Mouse (Mus musculus) left cerebral cortex, postnatal 14 days (tissue): Measurements from ENCODE around the gene Mfap3l. TPM values are rescaled to one million over a fixed set of nuclear protein-coding genes. Genes with fewer than 3 reads are reported as not detected.
"Not testable (repeated sequence)": the region's sequence is repeated elsewhere in the genome, so short reads cannot be mapped to it uniquely, and the experiment has no call there.

Experiments used
- DNase-seq, 2 experiments: peaks; one replicate each; pipeline ENCODE4 v3.0.0; 2021 to 2022; ENCODE audit warnings: low spot score in 2 of 2, mixed read lengths in 1 of 2
- intact Hi-C: fragments of 180-260 bp; cut with DNase I; formaldehyde crosslinking; loops from one replicate; pipeline ENCODE4 v1.15.1; 2025
- long read RNA-seq, 2 experiments: library from polyadenylated mRNA; stranded (forward); transcript quantifications; one replicate each; pipeline ENCODE4 v2.0.0; 2021
- total RNA-seq, 2 experiments: library from RNA; stranded (reverse); gene quantifications; 2 replicates each; pipeline ENCODE4 v1.2.3; 2021

Mfap3l gene
- 10 to 100 TPM; 44.5 to 47.5 TPM for total RNA-seq
- long read RNA-seq, experiment 1, full-length matches to known transcripts: 10 of 13 reads
- long read RNA-seq, experiment 1, partial matches to known transcripts: 0 of 13 reads
- long read RNA-seq, experiment 1, other reads (novel, unspliced or antisense): 3 of 13 reads
- long read RNA-seq, experiment 2, full-length matches to known transcripts: 8 of 12 reads
- long read RNA-seq, experiment 2, partial matches to known transcripts: 0 of 12 reads
- long read RNA-seq, experiment 2, other reads (novel, unspliced or antisense): 4 of 12 reads

DNA sequence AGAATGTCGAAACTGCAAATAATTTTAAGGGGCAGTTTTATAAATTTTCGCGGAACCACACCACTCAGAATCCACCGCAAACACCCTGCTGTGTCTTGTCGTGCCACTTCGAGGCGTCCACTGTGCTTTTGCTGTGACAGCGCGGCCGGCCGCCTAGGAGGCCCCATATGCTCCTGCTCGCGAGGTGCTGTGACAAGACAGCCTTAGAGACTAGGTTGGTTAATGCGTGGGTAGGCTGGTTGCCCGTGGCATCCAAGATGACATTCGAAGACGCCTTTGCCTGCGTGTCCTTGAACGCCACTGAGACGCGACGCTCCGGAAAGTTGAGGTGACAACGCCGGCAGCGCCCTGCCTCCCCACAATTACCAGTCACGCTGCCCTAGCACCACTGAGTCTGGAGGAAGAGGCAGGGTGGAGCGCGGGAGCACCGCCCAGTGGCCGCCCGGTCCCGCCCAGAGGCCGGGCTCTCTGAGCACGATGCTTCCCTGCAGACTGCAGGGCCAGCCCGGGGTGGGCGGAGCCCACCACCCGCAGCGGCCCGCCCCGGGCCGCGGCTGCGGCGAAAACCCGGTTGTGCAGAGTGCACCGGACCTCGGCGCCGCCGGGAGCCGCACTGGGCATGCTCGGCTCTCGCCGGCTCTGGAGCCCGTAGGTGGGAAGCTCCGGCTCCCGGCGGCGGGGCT is at the start of gene Mfap3l:
Gene Mfap3l (plus strand): TSS at position 578 of the 683 bp plus-strand sequence.
- DNase-seq: peak; percentile 95
- intact Hi-C loops: loop anchor here (5.0 kb wide), 1 partner anchor 235 kb away; no protein-coding TSS in a partner anchor

DNA sequence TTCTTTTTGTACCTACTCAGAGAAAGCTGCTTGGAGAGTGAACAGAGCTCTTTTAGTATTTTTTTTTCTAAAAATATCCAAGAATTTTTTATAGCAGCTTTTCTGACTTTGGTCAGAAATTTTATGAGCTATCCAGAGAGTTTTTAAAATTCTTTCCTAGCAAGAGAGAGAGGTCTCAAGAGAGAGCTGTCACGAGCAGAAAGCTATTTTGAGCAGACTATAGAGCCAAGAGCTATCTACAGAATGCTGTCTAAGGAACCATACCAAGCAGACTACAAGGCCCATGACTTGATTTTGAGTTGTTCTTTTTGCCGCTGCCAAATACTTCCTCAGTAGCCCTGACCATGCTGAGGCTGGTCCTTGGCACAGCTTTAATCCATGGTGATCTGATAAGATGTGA is 49.3 kb upstream of the Mfap3l start:
- intact Hi-C loops: no loop called here
- peak in 1 of 2 experiments; percentile 4 for DNase-seq

- DNase-seq: not testable (repeated sequence)
- intact Hi-C loops: loop anchor here (5.0 kb wide), 1 partner anchor 84 kb away; the partner anchor contains the start of gene Aadat
Measured at GRCm38 (mm10) chr8:60591352-60592105, 41.1 kb upstream of the Mfap3l start.

- intact Hi-C loops: loop anchor here (5.0 kb wide), 1 partner anchor 87 kb away; the partner anchor contains the start of gene Aadat
- peak in 1 of 2 experiments; percentile 46 for DNase-seq
Measured at GRCm38 (mm10) chr8:60594761-60595160, 37.9 kb upstream of the Mfap3l start.

GRCm38 (mm10) chr8:60611580-60612111 is 21.0 kb upstream of the Mfap3l start:
- intact Hi-C loops: loop anchor here (10.0 kb wide), 1 partner anchor 107 kb away; the partner anchor contains the start of genes Aadat and Gm10283
- DNase-seq: no peak

GRCm38 (mm10) chr8:60616928-60617327 is 15.7 kb upstream of the Mfap3l start:
- DNase-seq: peak; percentile 39 to 63
- intact Hi-C loops: loop anchor here (1.0 to 10.0 kb wide), 3 partner anchors 112 to 375 kb away; partner anchors contain the start of genes Aadat, Gm10283 and Nek1

- no peak for DNase-seq
- intact Hi-C loops: no loop called here
Measured at GRCm38 (mm10) chr8:60621561-60621960, 11.1 kb upstream of the Mfap3l start.

DNA sequence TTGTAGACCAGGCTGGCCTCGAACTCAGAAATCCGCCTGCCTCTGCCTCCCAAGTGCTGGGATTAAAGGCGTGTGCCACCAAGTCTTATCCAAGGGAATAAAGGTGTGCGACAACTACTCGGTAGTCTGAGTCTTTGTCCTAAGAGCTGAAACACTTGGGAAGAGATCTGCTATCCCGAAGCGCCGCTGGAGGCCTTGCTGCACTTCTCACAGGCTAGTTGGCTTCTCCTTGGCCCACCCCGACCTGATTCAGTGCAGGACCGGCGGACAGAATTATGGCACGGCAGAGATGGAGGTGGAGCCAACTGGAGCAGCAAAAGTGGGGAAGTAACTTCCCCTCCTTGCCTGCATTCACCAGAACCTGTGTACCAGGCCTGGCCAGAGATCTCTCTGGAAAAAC is 10.6 kb upstream of the Mfap3l start:
- intact Hi-C loops: no loop called here
- DNase-seq: no peak

- intact Hi-C loops: no loop called here
- no peak for DNase-seq
Measured at GRCm38 (mm10) chr8:60623438-60623837, 9.2 kb upstream of the Mfap3l start.

DNA sequence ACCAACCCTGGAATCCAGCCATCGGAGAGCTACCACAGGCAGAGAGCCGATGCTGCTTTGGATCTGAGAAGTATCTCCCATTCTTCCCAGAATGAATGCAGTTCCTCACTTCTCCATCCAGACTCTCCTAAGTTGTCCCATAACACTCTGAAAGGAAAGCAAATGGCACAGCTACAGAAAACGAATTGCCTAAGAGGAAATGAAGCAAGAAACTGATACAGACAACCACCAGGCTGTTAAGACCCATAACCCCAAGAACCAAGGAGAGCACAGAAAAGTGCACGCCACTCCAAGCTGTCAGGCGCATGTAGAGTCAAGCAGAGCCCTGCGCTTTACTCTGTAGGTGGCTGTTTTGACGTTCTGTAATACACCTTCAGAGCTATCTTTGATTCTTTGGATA is 7.9 kb upstream of the Mfap3l start:
- intact Hi-C loops: no loop called here
- no peak for DNase-seq

DNA sequence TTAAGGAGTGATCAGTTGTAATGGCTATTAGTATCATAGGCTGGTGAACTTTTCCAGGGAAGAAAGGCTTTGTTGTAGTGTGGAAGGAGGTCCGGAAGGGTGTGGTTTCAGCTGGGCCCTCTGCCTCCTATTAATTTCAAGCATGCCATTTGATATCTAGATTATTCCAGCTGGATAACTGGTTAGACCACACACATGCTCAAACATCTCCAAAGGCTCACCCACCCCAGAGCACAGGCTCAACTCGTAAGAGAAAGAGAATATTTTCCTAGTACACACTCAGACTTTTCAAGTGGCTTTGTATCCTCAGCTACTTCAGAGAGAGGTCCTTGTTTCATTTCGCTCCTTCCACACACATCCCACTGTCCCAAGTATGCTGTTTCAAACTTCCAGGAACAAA is 4.7 kb upstream of the Mfap3l start:
- intact Hi-C loops: no loop called here
- DNase-seq: no peak

DNA sequence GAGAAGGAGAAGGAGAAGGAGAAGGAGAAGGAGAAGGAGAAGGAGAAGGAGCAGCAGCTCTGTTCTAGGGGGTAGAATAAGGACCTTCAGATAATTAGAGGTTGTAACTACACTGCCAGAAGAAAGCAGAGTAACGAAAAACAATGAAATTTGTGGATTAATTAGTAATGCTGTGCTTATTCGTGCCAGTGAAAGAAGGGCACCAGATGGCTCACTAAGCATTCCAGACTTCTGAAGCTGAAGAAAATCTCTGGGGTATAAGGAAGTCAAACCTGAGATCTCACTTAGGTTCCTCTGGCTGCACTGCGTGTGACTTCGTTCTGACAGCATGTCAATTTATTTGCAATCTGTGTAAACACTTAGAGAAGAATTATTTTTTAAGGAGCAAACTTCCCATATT is 3.6 kb upstream of the Mfap3l start:
- intact Hi-C loops: no loop called here
- DNase-seq: no peak

- intact Hi-C loops: loop anchor here (5.0 kb wide), 1 partner anchor 236 kb away; no protein-coding TSS in a partner anchor
Measured at GRCm38 (mm10) chr8:60631504-60631934, 1.1 kb upstream of the Mfap3l start.

GRCm38 (mm10) chr8:60632933-60633655 is 467 bp downstream of the Mfap3l start:
- peak; percentile 27 to 52 for DNase-seq
- intact Hi-C loops: loop anchor here (5.0 kb wide), 1 partner anchor 234 kb away; no protein-coding TSS in a partner anchor

More at GRCm38 (mm10) chr8:60631504-60631934, 1.1 kb upstream of the Mfap3l start:
- peak; percentile 74 to 87 for DNase-seq

DNA sequence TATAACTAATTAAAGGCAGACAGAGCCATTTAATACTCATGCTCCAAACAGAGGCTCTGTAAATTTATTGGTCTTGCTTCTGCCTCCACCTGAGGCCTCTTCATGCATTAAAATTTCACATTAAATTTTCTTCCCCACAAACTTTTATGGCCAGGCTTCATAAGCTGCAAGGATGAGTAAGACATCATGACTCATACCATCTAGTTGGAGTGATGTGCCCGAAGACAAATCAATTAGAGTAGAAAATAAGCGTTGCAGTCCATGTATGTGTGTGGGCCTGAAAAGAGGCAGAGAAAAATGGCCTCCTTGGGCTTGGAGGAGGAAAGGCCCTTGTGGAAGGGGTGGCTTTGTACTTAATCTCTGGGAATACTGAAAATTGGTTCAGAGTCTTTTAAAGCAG is 2.3 kb downstream of the Mfap3l start:
- intact Hi-C loops: loop anchor here (5.0 kb wide), 1 partner anchor 232 kb away; no protein-coding TSS in a partner anchor
- DNase-seq: no peak

- intact Hi-C loops: no loop called here
Measured at GRCm38 (mm10) chr8:60635846-60636245, 3.2 kb downstream of the Mfap3l start.

GRCm38 (mm10) chr8:60640046-60640445 is 7.4 kb downstream of the Mfap3l start:
- no peak for DNase-seq
- intact Hi-C loops: no loop called here

More at GRCm38 (mm10) chr8:60635846-60636245, 3.2 kb downstream of the Mfap3l start:
- no peak for DNase-seq

DNA sequence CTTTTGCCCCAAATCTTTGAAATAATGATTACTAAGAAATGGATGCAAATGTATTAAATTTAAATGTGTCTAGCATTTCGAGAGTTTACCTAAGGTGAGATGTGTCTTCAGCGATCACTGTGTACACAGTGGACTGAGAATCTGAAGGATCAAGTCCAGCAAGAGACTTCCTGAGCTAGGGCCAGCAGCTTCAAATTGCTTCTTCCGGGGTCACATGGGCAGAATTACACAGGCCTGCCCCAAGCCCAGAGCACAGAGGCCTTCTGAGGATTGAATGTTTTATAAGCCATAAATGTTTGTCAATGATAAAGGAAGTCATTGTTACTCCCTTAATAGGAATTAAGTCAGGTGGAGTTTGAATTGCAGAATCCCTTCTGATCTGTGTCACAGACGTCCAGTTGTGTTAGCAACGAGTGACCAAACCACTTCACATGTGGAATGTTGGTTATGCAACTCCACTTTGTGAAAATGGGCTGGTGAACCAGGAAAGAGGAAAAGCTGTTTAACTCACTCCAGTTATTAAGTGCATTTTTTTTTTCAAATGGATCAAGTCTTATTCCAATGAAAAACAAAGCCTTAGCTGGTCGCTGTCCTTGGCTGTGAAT is 10.9 kb downstream of the Mfap3l start:
- intact Hi-C loops: no loop called here
- DNase-seq: no peak
